Mouse (Mus musculus) small intestine, adult 2 months (tissue): ENCODE data around the gene Astl.

Experiments used
- CTCF ChIP-seq: fragments of 200-500 bp; IDR thresholded peaks from 2 replicates; pipeline ENCODE4 v1.5.1; 2012; ENCODE audit warnings: low read depth, mild to moderate bottlenecking, control low read depth, inconsistent platforms, low read length, moderate library complexity, mixed read lengths; ENCODE audit not compliant: insufficient replicate concordance, insufficient read length; ENCODE audit errors: extremely low read depth
- POLR2A ChIP-seq: fragments of 200-500 bp; IDR thresholded peaks from 2 replicates; pipeline ENCODE4 v1.6.1; 2012; ENCODE audit warnings: low read depth, mild to moderate bottlenecking, control low read depth, inconsistent platforms, low read length, moderate library complexity

GRCm38 (mm10) chr2:127387521-127387920, 49.1 kb downstream of the Astl start:
- TF ChIP-seq POLR2A (no peak), CTCF (no peak)
